Mouse (Mus musculus): ENCODE measurements around the gene Aven. TPM values are rescaled to one million over a fixed set of nuclear protein-coding genes. Genes with fewer than 3 reads are reported as not detected.

The Aven gene
- polyA plus RNA-seq, 1 experiment from 2014 or later, result 14.2 TPM

DNA sequence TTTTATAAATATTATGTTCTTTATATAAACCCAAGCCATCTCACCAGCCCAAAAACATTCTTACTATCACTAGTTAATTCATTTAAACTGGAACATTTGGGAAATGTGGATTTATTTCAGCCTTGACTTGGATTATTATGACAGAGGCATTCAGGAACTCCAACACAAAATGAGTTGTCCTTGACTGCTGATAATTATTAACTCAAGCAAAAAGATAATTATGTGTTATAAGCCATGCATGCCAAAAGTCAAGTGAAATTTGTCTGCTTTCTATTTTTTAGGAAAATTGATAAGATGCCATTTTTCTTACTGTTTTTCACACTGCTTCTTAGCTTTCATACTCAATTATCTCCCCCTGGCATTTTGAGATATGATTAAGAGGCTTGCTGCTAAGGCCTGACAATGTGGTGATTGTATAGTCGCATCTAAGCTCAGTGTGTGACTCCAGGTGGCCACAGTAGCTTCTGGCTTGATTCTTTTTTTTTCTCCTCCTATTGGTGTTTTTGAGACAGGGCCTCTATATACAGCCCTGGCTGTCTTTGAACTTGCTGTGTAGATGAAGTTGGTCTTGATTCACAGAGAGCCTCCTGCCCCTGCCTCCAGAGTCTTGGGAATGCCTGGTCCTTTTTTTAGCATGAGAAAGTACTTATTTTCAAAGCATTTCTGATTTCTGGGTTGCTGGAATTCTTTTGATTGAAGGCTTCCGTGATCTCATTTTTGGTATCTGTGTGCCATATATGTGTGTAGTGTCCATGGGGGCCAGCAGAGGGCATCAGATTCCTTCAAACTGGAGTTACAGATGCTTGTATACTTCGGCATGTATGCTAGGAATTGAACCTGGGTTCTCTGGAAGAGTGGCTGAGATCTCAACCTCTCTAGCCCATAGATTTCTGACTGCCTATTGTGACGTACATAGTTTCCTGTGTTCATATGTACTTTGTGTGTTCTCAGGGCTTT is 28.0 kb downstream of the Aven start:
- Histone ChIP-seq H3K9ac (no peak overlapping the region), H3K36me3 (no peaks in the 10 kb centered on the region), H3K4me2 (no peak overlapping the region), H3K27ac (no peak overlapping the region), H3K9me3 (replicated peaks) (no peaks in the 10 kb centered on the region), H3K27me3 (replicated peaks) (no peaks in the 10 kb centered on the region), H3K4me1 (peaks cover 19% of the 10 kb centered on the region; the same call in 1 of the 2 replicates), H3K4me3 (no peak overlapping the region)
- 70% methylated on average over 4 of the region's 4 CpGs for WGBS (ENCODE audit: insufficient replicate concordance)
- ATAC-seq, result no peak

DNA sequence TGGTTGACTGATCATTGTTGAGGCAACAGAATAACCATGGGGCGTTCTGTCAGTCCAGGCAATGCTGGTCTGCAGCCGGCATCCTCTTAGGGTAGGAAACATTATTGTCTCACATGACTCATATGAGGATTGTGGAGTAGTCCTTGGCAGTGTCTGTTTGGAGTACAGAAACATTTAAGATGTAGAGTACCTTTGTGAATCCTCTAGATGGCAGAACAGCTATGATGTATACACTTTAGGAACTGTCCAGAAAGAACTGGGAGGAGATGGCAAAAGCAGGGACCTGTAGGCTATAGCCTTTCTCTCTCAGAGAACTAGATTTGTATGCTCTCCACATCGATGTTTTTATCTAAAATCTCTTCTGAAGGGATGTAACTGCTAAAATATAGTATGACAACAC is 34.2 kb downstream of the Aven start:
- no peak for ATAC-seq
- H3K4me1 ChIP-seq, result no peaks in the 10 kb centered on the region
- H3K4me3 ChIP-seq, result no peak overlapping the region
- no peak overlapping the region for H3K9ac ChIP-seq
- H3K36me3 ChIP-seq, result peaks cover 7% of the 10 kb centered on the region
- 69% methylated on average over 3 of the region's 3 CpGs for WGBS (ENCODE audit: insufficient replicate concordance)
- no peaks in the 10 kb centered on the region for H3K27me3 ChIP-seq (replicated peaks)
- H3K9me3 ChIP-seq (replicated peaks), result no peaks in the 10 kb centered on the region
- no peak overlapping the region for H3K27ac ChIP-seq
- H3K4me2 ChIP-seq, result no peak overlapping the region

DNA sequence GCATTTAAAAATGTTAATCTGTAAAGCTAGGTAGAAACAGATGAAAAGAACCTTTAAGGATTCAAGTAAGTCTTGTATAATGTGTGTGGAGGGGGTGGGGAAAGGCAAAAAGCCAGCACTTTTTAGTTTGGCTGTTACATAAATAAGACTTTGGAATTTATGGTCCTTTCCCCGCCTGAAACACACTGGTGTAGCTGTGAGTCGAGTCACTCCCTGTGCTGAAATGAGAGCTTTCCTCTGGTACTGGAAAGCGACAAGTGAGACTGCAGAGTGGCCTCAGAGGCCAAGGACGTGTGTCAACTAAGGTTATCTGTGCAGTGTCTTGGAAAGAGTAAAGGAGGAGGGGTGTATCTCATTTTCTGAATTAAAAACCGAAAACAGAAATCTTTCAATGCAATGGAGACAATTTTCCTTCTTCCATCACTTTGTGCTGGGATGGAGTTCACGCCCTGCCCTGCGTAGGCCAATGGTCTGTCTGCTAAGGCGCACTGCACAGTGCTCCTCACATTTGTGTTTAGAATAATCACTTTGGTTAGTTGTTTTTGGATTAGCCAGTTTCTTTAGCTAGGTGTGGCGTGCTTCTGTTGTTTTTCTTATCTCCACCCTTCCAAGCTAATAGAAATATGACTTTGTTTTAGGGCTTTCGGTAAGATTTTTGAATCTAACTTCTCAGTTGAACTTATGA is 40.2 kb downstream of the Aven start:
- WGBS (ENCODE audit: insufficient replicate concordance), result 66% methylated on average over 10 of the region's 10 CpGs
- Histone ChIP-seq H3K4me1 (peaks cover 17% of the 10 kb centered on the region), H3K9me3 (replicated peaks) (no peaks in the 10 kb centered on the region)

DNA sequence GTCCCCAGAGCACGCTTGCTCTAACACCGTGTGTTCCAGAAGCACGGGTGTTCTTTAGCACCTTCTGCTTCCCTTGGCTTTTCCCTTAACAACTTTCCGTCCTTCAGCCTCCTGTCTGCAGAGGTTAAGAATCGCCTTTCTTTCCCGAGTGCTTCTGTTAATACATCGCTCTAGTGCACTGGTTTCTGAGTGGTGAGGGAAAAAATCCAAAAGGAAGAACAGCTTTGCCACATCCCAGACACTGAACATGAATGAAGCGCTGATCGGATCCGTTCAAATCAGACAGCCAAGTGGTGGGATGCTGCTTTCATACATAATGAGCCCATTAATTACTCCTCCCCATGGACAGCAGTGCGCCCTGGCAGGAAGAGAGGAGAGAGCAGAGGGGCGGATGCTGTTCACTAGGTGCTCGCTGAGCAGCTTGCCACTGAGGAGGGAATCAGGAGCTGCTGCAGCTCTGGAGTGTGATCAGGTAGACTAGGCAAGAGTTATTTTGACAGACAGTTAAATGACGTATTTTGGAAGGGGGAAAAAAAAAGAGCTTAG is 42.0 kb downstream of the Aven start:
- H3K27me3 ChIP-seq (replicated peaks), result no peaks in the 10 kb centered on the region
- no peaks in the 10 kb centered on the region for H3K36me3 ChIP-seq
- H3K9ac ChIP-seq, result no peak overlapping the region
- H3K4me1 ChIP-seq, result peaks cover 17% of the 10 kb centered on the region
- whole genome bisulfite sequencing (ENCODE audit: insufficient replicate concordance), result 72% methylated on average over 14 of the region's 14 CpGs
- no peak overlapping the region for H3K4me2 ChIP-seq
- no peak overlapping the region for H3K4me3 ChIP-seq
- no peaks in the 10 kb centered on the region for H3K9me3 ChIP-seq (replicated peaks)
- ATAC-seq, result no peak
- H3K27ac ChIP-seq, result no peak overlapping the region

More for the DNA sequence above, 40.2 kb downstream of the Aven start:
- Histone ChIP-seq H3K4me2 (no peak overlapping the region), H3K9ac (no peak overlapping the region), H3K27ac (no peak overlapping the region), H3K27me3 (replicated peaks) (no peaks in the 10 kb centered on the region), H3K36me3 (peaks cover under 1% of the 10 kb centered on the region; the same call in 1 of the 2 replicates), H3K4me3 (no peak overlapping the region)
- ATAC-seq, result no peak

DNA sequence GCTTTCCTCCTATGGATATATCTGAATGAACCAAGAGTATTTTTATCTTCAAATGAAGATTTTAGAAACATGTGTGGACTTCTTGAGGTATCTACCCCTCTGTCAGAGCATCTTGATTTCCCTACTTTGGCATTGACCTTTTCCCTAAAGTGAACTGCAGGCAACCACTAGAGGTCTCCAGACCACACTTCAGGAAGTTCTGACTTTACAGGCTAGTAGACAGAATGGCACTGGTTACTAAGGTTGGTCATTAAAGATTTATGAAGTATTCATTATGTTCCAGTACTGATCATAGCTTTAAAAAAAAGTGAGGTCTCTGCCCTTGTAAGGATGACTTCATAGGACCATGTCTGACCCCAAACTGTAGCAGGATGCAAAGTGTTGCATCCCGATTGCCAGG is 46.0 kb downstream of the Aven start:
- Histone ChIP-seq H3K27me3 (replicated peaks) (no peaks in the 10 kb centered on the region), H3K9ac (no peak overlapping the region), H3K4me1 (peaks cover 6% of the 10 kb centered on the region), H3K36me3 (no peaks in the 10 kb centered on the region), H3K27ac (no peak overlapping the region), H3K9me3 (replicated peaks) (no peaks in the 10 kb centered on the region), H3K4me2 (no peak overlapping the region), H3K4me3 (no peak overlapping the region)
- no peak for ATAC-seq
- 91% methylated on average over 1 of the region's 1 CpGs for WGBS (ENCODE audit: insufficient replicate concordance)

DNA sequence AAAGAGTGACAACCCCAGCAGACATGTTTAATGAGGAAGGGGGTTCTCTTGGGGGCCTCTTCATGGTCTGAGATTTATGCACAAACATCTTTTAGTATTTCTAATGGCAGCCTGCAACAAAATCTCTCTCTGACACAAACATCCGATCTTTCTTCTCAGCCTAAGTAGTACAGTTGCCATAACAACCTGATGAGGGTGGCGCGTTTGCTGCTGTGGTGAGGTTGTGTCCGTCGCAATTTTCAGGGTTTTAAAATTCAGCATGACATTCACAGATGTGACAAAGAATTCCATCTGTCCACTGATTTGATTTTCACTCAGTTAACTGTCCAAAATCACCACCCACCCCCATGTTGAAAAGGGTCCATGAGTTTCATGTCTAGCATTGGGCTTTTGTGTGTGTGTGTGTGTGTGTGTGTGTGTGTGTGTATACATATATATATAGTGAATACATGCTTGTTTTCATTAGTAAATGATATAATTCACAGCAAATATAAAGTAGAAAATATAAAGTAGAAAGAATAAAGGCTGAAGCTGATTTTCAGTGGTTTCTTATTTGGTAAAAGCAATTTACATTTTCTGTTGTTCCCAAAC is 49.0 kb downstream of the Aven start:
- Histone ChIP-seq H3K4me1 (no peaks in the 10 kb centered on the region), H3K9ac (no peak overlapping the region), H3K4me3 (no peak overlapping the region), H3K27ac (no peak overlapping the region), H3K9me3 (replicated peaks) (no peaks in the 10 kb centered on the region), H3K4me2 (no peak overlapping the region), H3K27me3 (replicated peaks) (no peaks in the 10 kb centered on the region), H3K36me3 (no peaks in the 10 kb centered on the region)
- no peak for ATAC-seq
- 80% methylated on average over 5 of the region's 5 CpGs for WGBS (ENCODE audit: insufficient replicate concordance)

DNA sequence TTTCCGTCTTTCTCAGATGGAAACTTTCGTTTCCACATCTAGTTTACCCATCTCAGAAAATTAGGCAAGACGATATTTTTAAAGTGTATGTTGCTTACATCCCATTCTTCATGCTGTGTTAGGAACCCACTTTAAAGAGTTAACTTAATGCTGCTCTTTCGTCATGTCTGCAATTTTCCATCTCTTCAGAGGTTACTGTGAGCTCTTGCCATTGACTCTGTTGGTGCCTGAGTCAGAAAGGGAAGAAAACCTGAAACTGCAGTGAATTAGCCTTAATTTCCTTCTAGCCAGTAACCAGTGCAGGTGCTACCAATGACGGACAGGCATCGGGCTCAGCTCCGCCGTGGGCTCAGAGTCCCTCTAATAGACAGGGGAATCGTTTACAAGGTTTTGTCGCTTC is 63.8 kb downstream of the Aven start:
- Histone ChIP-seq H3K4me1 (no peaks in the 10 kb centered on the region), H3K27ac (no peak overlapping the region), H3K4me3 (no peak overlapping the region), H3K9ac (no peak overlapping the region), H3K27me3 (replicated peaks) (no peaks in the 10 kb centered on the region), H3K9me3 (replicated peaks) (no peaks in the 10 kb centered on the region), H3K36me3 (0 out of 2 replicates have a peak, but pooled peaks cover 2% of the 10 kb centered on the region), H3K4me2 (no peak overlapping the region)
- ATAC-seq, result no peak
- 83% methylated on average over 10 of the region's 10 CpGs for WGBS (ENCODE audit: insufficient replicate concordance)

DNA sequence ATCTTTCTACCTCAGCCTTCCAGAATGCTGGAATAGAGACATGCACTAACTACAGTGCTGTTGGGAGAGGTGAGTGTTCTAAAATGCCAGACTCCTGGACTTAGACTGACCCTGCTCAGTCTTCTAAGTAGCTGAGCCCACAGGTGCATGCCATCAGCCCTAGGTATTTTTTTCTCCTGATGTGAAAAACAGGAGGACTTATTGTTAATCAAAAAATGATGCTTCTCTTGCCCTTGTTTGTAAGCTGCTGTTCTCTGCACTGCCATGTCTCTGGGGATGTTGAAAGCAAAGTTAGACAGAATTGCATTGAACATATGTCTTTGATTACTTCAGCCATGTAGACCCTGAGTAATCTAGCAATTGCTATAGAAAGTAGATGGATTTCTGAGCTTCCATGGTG is 64.7 kb downstream of the Aven start:
- Histone ChIP-seq H3K4me3 (no peak overlapping the region), H3K27me3 (replicated peaks) (no peaks in the 10 kb centered on the region), H3K4me1 (no peaks in the 10 kb centered on the region), H3K9ac (no peak overlapping the region), H3K9me3 (replicated peaks) (no peaks in the 10 kb centered on the region), H3K27ac (no peak overlapping the region), H3K36me3 (0 out of 2 replicates have a peak, but pooled peaks cover 2% of the 10 kb centered on the region), H3K4me2 (no peak overlapping the region)
- no peak for ATAC-seq

DNA sequence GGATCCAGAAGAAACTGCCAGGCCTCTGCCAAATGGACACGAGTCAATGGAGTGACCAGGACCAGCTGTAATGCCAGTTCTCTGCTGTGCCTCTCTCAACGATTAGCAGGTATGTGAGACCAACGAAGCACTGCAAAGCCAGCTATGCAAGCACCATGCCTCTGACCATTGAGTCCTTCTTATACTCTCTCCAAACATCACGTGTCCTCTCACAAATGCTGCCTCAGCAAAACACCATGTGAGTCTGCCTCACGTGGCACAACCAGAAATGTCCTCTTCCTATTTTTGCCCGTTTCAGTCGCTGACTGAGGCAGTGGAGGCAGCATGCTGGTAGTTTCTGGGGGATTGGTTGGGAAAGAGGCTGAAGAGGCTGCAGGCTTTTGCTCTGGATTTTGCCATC is 68.8 kb downstream of the Aven start:
- Histone ChIP-seq H3K9me3 (replicated peaks) (no peaks in the 10 kb centered on the region), H3K36me3 (no peaks in the 10 kb centered on the region), H3K4me2 (no peak overlapping the region), H3K4me1 (peaks cover 6% of the 10 kb centered on the region; the same call in 1 of the 2 replicates), H3K27me3 (replicated peaks) (no peaks in the 10 kb centered on the region), H3K9ac (no peak overlapping the region), H3K27ac (no peak overlapping the region), H3K4me3 (no peak overlapping the region)
- 72% methylated on average over 7 of the region's 7 CpGs for WGBS (ENCODE audit: insufficient replicate concordance)
- ATAC-seq, result no peak

DNA sequence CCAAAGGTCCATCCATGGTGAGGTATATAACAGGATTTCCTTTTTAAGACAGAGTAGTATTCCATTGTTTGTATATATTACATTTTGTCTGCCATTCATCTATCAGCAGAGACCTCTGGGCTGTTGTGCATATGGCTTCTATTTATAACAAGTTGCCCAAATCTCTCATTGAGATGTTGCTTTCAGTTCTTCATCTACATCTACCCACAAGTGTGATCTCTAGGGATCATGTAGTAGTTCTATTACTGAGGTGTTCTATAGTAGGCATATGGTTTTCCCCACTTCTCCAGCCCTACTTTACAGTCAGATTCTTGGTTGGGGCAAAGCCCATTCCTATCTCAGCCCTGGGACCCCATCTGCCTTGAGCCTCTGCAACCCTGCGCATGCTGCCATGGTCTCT is 72.3 kb downstream of the Aven start:
- Histone ChIP-seq H3K27me3 (replicated peaks) (no peaks in the 10 kb centered on the region), H3K27ac (no peak overlapping the region), H3K4me3 (no peak overlapping the region), H3K9ac (no peak overlapping the region), H3K4me2 (no peak overlapping the region), H3K4me1 (peaks cover 6% of the 10 kb centered on the region; the same call in 1 of the 2 replicates), H3K36me3 (no peaks in the 10 kb centered on the region), H3K9me3 (replicated peaks) (no peaks in the 10 kb centered on the region)
- 79% methylated on average over 1 of the region's 1 CpGs for WGBS (ENCODE audit: insufficient replicate concordance)
- ATAC-seq, result no peak

DNA sequence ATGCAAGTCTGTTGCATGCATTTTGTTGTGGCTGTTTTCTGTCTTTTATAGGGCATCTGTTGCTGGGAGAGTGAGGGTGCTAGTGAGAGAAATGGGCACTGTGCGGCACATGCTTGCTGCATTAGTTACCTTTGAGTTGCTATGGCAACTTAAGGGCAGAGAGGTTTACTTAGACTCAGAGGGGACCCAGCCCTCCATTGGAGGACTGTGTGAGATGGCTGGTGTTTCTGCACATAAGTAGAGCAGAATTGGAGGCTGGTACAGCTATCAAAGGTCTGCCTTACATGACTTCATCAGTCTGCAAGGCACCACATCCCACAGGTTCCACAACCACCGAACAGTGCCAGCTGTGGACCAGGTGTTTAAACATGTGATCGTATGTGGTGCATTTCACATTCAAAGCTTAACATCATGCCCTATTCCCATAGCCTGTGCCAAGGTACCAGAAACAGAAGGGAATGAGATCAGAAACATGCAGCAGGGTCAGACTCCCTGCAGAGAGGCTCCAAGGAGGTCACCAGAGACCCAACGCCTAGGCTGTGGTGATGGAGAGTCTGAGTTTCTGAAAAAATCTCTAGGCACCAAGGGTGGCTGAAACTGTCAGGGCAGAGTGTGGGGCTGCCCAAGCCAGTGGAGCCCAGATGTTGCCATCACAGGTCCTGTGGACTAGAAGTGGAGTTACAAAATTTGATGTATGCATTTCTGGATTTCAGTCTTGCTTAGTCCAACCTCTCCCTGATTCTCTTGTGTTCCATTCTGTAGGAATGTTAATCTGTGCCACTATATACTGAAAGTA is 73.7 kb downstream of the Aven start:
- no peaks in the 10 kb centered on the region for H3K36me3 ChIP-seq
- WGBS (ENCODE audit: insufficient replicate concordance), result 74% methylated on average over 4 of the region's 4 CpGs
- H3K4me1 ChIP-seq, result peaks cover 6% of the 10 kb centered on the region; the same call in 1 of the 2 replicates
- ATAC-seq, result no peak
- no peak overlapping the region for H3K4me2 ChIP-seq
- no peak overlapping the region for H3K4me3 ChIP-seq
- H3K27ac ChIP-seq, result no peak overlapping the region
- H3K27me3 ChIP-seq (replicated peaks), result no peaks in the 10 kb centered on the region
- no peak overlapping the region for H3K9ac ChIP-seq
- H3K9me3 ChIP-seq (replicated peaks), result no peaks in the 10 kb centered on the region

Measured in liver, embryonic 12.5 days (tissue).